Mouse (Mus musculus) adrenal gland, postnatal 36 days (tissue): ENCODE data around the gene Tbc1d5. TPM values are rescaled to one million over a fixed set of nuclear protein-coding genes. Genes with fewer than 3 reads are reported as not detected.
"Not testable (repeated sequence)": the region's sequence is repeated elsewhere in the genome, so short reads cannot be mapped to it uniquely, and the experiment has no call there.

Experiments used
- DNase-seq, 2 experiments: peaks; one replicate each; pipeline ENCODE4 v3.0.0; 2021; ENCODE audit warnings: mixed read lengths in 1 of 2
- total RNA-seq, 2 experiments: library from RNA; stranded (reverse); gene quantifications; 2 replicates each; pipeline ENCODE4 v1.2.3; 2021

Tbc1d5 gene
- total RNA-seq, 2 experiments from 2014 or later, result 21.7 to 21.8 TPM

DNA sequence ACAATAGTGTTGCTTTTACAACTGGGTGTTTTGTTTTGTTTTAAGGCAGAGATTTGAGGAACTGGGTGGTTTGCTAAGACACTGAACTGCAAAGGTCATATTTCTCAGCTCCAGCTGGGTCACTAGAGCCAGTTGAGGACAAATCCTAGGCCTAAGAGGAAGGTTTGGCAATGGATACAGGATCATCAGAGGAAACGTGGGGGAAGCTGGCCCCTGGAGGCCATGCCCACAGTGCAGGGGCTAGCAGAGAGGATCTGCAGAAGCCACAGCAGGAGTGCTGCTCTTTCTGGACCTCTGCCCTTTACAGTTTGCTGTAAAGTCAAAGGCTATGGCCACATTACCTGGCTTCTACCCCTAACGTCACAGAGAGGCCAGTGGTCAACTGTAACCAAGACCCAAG is 428.3 kb downstream of the Tbc1d5 start:
- DNase-seq, result no peak

- DNase-seq, result peak; percentile 28 to 43
Measured at GRCm38 (mm10) chr17:50741386-50741785, 437.8 kb downstream of the Tbc1d5 start.

- no peak for DNase-seq
Measured at GRCm38 (mm10) chr17:50740804-50741203, 438.3 kb downstream of the Tbc1d5 start.

DNA sequence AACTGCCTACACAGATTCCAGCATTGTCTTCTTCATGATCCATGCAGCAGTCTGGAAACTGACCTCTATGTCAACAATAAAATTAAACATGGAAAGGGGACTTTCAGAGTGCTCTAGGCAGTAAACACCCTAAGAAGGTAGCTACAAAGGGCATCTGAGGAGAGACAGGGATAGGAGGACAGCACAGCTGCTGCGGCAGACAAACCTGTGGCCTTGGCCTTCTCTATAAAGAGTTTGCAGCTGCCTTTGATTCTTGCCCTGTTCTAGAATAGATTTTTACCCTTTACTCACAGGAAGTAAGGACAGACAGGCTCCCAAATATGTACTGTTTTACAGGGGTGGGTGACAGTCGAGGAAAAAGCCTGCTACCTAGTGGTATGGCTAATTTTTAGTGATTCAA is 440.7 kb downstream of the Tbc1d5 start:
- DNase-seq, result peak in 1 of 2 experiments; percentile 20

DNA sequence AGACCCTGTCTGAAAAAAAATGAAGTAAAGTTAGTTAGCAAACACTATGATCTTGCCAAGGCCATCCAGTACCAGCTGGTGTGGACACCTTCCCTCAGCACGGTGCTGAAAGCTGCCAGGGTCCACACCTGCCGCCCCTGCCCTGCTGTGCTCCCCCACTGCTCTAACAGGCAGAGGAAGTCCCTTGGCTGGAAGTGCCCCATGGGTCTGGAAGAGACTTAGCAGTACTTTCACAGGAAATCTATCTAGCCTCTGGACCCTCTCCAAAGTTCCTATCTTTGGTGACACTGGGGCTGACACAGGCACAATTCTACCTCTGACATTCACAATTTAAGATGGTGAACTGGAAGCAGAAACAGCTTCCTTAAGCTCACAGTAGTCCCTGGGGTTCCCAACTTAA is 442.1 kb downstream of the Tbc1d5 start:
- DNase-seq, result peak; percentile 18 to 36

DNA sequence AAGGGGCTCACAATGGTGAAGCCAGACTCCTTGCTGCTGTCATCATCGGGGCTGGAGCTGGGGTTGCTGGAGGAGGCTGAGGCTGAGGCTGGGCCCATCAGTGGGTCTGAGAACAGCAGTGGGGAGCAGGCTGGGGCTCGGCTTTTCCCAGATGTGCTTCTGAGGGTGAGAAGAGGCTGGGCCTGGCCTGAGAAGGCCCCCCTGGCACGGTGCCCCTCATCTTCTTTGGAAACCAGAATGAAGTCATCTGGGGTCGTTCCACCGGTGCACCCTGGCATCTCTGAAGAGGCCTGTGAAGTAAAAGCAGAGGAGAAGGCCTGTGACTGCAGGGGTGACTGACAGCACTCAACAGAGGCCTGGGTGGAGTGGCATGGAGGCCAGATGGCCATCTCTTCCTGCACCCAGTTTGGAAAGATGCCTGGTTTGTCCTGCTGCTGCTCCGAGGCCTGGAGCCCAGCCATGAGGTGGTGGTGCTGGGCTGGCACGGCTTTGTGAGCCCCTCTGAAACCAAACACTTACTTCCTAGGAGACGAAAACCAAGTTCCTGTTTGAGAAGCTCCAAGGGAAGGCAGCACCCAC is 443.1 kb downstream of the Tbc1d5 start:
- no peak for DNase-seq

GRCm38 (mm10) chr17:50735382-50735954 is 443.7 kb downstream of the Tbc1d5 start:
- DNase-seq, result no peak

- no peak for DNase-seq
Measured at GRCm38 (mm10) chr17:50734781-50735180, 444.4 kb downstream of the Tbc1d5 start.

GRCm38 (mm10) chr17:50733390-50733789 is 445.8 kb downstream of the Tbc1d5 start:
- DNase-seq, result no peak

- DNase-seq, result no peak
Measured at GRCm38 (mm10) chr17:50731876-50732275, 447.3 kb downstream of the Tbc1d5 start.

DNA sequence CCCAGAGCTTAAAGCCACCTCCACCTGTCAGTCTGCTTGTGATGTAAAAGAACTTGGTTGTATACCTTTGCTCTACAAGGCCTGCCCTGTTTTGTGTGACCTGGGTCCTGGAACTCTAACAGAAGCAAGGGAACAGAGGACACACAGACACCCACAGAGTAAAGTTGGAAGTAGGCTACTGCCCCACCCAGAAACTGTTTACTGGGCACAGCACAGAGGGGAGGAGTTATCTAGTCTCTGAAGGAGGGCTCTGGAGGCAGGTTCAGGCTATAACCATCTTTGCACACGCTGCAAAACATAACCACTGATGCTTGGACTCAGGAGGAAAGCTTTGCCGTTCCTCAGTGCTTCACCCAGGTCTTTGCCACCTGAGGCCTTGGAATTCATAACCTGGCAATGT is 448.3 kb downstream of the Tbc1d5 start:
- no peak for DNase-seq

DNA sequence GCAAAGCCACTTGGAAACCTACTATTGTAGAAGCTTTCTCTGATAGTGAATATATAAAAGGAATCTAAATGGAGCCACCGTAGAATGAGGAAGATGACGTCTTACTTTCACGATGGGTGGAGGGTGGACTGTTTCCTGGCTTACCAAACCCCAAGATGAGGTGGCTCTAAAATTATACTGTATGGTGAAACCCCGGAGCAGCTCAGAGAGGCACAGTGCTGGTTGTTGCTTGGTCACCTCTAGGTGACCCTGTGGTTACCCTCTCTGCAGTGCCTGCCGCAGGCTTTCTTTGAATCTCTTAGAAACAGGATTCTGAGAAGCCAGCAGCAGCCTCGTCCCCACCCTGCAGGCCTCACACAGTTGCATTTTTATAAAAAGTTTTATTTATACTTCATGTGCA is 449.6 kb downstream of the Tbc1d5 start:
- DNase-seq, result no peak

DNA sequence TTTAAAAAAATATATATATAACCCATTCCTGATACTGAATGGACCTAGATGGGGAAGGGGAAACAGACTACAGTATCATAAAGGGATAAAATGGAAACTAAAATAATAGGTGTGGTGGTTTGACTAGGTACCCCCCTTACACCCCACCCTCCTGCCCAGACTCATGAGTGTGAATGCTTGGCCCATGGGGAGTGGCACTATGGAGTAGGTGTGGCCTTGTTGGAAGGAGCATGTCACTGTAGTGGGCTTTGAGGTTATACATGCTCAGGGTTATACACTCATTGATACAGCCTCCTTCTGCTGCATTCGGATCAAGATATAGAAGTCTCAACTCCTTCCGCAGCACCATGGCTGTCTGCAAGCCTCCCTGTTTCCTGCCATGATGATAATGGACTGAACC is 450.1 kb downstream of the Tbc1d5 start:
- DNase-seq, result no peak

DNA sequence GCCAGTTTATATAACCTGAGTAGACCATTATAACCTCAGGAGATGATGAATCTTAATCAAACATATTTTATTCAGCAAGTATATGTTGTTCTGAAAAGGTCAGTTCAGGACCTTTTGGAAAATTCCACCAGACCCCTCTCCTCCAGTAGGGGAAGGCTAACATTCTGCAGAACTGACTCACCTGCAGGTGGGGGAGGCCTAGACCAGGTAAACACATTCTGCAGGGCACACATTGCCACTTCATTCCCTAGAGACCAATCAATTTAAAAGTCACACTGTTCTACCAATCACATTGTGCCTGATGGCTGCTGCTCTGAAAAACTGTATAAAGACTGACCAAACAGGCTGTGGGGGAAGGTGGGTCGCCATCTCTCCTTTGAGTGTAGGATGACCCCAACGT is 452.9 kb downstream of the Tbc1d5 start:
- DNase-seq, result no peak

DNA sequence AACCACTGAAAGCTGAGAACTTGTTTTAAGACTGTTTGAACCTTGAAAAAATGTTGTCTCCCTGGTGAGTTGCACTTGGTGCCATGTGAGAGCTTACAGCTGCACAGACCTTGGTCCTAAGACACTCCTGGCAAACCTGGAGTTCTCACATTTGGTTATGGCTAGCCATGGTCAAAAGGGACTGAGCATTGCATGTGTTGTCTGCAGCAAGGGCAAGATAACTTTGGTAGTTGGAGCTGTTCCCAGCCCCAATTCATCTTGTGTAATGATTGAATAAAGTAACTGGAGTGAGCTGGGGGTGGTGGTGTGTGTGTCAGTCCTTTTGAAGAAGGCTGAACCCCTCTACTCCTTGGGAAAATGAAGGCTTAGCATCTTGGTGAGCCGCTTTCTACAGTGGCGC is 454.8 kb downstream of the Tbc1d5 start:
- peak in 1 of 2 experiments; percentile 37 for DNase-seq

- no peak for DNase-seq
Measured at GRCm38 (mm10) chr17:50717586-50717985, 461.6 kb downstream of the Tbc1d5 start.

DNA sequence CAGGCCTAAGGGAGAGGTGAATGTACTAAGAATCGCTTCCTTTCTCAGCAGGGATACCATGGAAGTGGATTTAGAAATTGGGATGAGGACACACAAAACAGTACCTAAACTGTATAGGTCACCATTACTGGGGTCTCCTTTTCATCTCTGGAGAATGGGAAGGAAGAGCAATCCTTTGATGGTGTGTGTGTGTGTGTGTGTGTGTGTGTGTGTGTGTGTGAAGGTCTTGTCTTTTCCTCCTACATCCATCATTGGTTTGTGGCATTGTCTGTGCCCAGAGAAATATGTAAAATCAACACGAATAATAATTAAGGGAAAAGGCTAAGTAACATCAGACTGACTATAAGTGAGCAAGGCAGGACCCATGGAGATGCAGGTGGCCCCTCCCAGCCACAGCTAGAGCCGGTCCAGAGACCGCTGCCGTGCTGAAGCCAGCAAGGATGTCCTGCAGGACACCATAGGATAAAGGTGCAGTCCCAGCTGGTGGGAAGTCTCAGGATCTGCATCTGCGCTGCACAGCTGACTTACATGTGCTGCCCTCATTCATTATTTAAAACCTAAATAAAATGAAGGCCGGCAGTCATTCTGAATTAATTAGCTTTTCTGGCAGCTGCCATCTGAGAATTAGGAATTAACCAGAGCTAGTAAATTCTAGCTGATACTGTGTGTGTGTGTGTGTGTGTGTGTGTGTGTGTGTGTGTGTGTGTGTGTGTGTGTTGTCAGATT is 468.5 kb downstream of the Tbc1d5 start:
- no peak for DNase-seq

- DNase-seq, result not testable (repeated sequence)
Measured at GRCm38 (mm10) chr17:50698410-50698809, 480.7 kb downstream of the Tbc1d5 start.

- no peak for DNase-seq
Measured at GRCm38 (mm10) chr17:50688135-50688534, 491.0 kb downstream of the Tbc1d5 start.

DNA sequence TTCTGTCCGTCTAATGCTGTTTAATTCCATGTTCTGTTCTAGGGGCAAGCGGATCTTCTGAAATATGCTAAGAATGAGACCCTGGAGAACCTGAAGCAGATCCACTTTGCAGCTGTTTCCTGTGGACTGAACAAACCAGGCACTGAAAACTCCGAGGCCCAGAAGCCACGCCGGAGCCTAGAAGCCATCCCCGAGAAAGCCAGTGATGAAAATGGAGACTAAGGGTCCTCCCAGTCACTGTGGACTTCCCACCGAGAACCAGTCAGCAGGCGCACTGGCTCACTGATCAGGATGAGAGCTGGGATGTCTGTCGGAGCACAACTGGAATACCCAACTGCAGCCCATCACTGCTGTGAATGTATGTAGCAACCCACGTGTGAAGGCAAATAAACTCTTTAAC is 491.5 kb downstream of the Tbc1d5 start:
- DNase-seq, result no peak

GRCm38 (mm10) chr17:50684960-50685645 is 494.0 kb downstream of the Tbc1d5 start:
- peak in 1 of 2 experiments; percentile 41 for DNase-seq
